Mouse (Mus musculus): ENCODE measurements around the gene Snx8. TPM values are rescaled to one million over a fixed set of nuclear protein-coding genes. Genes with fewer than 3 reads are reported as not detected.
A peak's percentile ranks its signal among the peaks of the same experiment; 100 is the strongest.

Snx8 gene
- polyA plus RNA-seq, 1 experiment: 26.3 TPM

GRCm38 (mm10) chr5:140298291-140298690 lies 90.8 kb downstream of the Snx8 start:
- Histone ChIP-seq H3K27ac (ENCODE audit: control insufficient read depth, insufficient read depth, low read depth, low read length, poor library complexity) (no peak overlapping the region), H3K4me3 (replicated peaks; ENCODE audit: control insufficient read depth, low read depth, low read length) (no peak overlapping the region), H3K4me1 (ENCODE audit: control insufficient read depth, insufficient read depth, low read length) (no peaks in the 10 kb centered on the region)
- 75% methylated on average over 4 of the region's 4 CpGs for WGBS
- no peak for TF ChIP-seq POLR2A (IDR thresholded peaks at IDR 0.05; ENCODE audit: borderline replicate concordance, control insufficient read depth, low read depth, low read length)
- no peak for TF ChIP-seq CTCF (IDR thresholded peaks at IDR 0.05; ENCODE audit: control insufficient read depth, insufficient read depth, low read length)

GRCm38 (mm10) chr5:140292152-140292551 lies 96.9 kb downstream of the Snx8 start:
- Histone ChIP-seq H3K4me1 (ENCODE audit: control insufficient read depth, insufficient read depth, low read length) (no peaks in the 10 kb centered on the region), H3K27ac (ENCODE audit: control insufficient read depth, insufficient read depth, low read depth, low read length, poor library complexity) (no peak overlapping the region), H3K4me3 (replicated peaks; ENCODE audit: control insufficient read depth, low read depth, low read length) (no peak overlapping the region)
- TF ChIP-seq CTCF (IDR thresholded peaks at IDR 0.05; ENCODE audit: control insufficient read depth, insufficient read depth, low read length) (peak; percentile 60), POLR2A (IDR thresholded peaks at IDR 0.05; ENCODE audit: borderline replicate concordance, control insufficient read depth, low read depth, low read length) (no peak)
- WGBS: 81% methylated on average over 1 of the region's 1 CpGs

Other genes with a start within 250 kb of the Snx8 start
- 19.0 and 24.7 TPM in 2 replicates for gene Mad1l1, start 67.7 kb downstream of the Snx8 start, polyA plus RNA-seq (2011; ENCODE audit: insufficient read depth, insufficient read length, low replicate concordance, missing spikeins)
- gene Nudt1, start 67.6 kb downstream of the Snx8 start, polyA plus RNA-seq (2011; ENCODE audit: insufficient read depth, insufficient read length, low replicate concordance, missing spikeins): 29.0 and 30.0 TPM in 2 replicates
- 2.9 and 4.6 TPM in 2 replicates for gene Mrm2, start 57.4 kb downstream of the Snx8 start, polyA plus RNA-seq (2011; ENCODE audit: insufficient read depth, insufficient read length, low replicate concordance, missing spikeins)
- gene Eif3b, start 30.1 kb upstream of the Snx8 start, polyA plus RNA-seq (2011; ENCODE audit: insufficient read depth, insufficient read length, low replicate concordance, missing spikeins): 69.8 and 90.3 TPM in 2 replicates
- not detected in 2 replicates for gene Gm4869, start 56.4 kb upstream of the Snx8 start, polyA plus RNA-seq (2011; ENCODE audit: insufficient read depth, insufficient read length, low replicate concordance, missing spikeins)
- gene Chst12, start 116.3 kb upstream of the Snx8 start, polyA plus RNA-seq (2011; ENCODE audit: insufficient read depth, insufficient read length, low replicate concordance, missing spikeins): 13.2 and 25.2 TPM in 2 replicates
- gene Grifin, start 175.8 kb upstream of the Snx8 start, polyA plus RNA-seq (2011; ENCODE audit: insufficient read depth, insufficient read length, low replicate concordance, missing spikeins): not detected in 2 replicates
- gene Lfng, start 218.1 kb upstream of the Snx8 start, polyA plus RNA-seq (2011; ENCODE audit: insufficient read depth, insufficient read length, low replicate concordance, missing spikeins): 25.9 and 26.5 TPM in 2 replicates